Mouse (Mus musculus): ENCODE results near the gene Tal1.

Tal1 gene

DNA sequence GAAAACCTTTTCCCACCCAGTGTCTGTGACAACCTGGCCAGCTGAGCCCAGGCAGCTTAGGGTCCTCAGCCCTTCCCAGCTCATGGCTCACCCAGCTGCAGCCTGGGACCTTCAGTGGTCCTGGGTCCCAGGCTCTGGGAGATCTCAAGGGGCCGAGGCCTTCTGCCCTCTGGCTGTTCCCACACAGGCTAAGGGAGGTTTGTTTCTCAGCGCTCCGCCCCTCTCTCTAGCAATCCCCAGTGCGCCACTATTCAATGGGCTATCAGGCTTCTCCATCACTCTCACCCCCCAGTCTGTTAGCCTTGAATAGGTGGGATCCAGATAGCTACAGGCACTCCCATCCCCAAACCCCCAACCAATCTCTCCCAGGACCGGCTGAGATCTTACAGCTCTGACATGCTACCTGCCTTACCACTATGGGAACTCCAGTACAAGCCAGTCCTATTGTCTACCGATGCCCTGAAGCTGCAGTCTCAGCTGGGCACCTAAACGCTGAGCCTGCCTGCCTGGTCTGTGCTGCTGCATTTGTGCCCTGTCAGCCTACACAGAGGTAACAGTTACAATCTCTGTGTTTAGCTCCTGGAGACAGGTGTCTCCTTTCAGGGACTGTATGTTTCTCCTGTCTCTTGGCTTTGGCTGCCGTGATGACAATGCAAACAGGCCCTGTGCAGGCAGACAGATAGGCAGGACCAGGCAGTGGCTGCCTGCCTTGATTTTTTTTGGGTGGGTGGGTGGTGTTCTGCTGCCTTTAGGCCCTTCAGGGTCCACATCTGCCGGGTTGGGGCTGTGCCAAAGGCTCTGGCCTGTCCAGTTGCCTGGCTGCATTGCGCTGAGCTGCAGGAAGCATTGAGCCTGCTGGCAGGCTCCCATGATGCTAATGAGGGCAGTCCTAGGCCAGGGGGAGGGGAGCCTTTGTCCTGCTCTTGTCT is 22.9 kb downstream of the Tal1 start:
- 0 out of 2 replicates have a peak, but pooled peaks have one; percentile 9 for TF ChIP-seq NANOG (IDR thresholded peaks at IDR 0.05; ENCODE audit: borderline replicate concordance, low read length)
- no peak for TF ChIP-seq CTCF (conservative IDR thresholded peaks at IDR 0.05; ENCODE audit: low read length)
- peaks cover 33% of the 10 kb centered on the region for H3K4me1 ChIP-seq (replicated peaks; ENCODE audit: low read depth, low read length)
- peaks cover 12% of the 10 kb centered on the region for H3K27me3 ChIP-seq (ENCODE audit: insufficient read depth, low read length)
- H3K4me3 ChIP-seq (replicated peaks; ENCODE audit: low read length) = peak overlapping the region; percentile 35; the same call in 1 of the 2 replicates
- H3K36me3 ChIP-seq (ENCODE audit: insufficient read depth, low read length) = no peaks in the 10 kb centered on the region
- no peaks in the 10 kb centered on the region for H3K9me3 ChIP-seq (ENCODE audit: low read length)

GRCm38 (mm10) chr4:115079821-115080349 is 23.7 kb downstream of the Tal1 start:
- Histone ChIP-seq H3K9me3 (ENCODE audit: low read length) (no peaks in the 10 kb centered on the region), H3K4me3 (replicated peaks; ENCODE audit: low read length) (peak overlapping the region; percentile 35; the same call in 1 of the 2 replicates), H3K4me1 (replicated peaks; ENCODE audit: low read depth, low read length) (peaks cover 28% of the 10 kb centered on the region), H3K27me3 (ENCODE audit: insufficient read depth, low read length) (peaks cover 12% of the 10 kb centered on the region), H3K36me3 (ENCODE audit: insufficient read depth, low read length) (no peaks in the 10 kb centered on the region)
- TF ChIP-seq CTCF (conservative IDR thresholded peaks at IDR 0.05; ENCODE audit: low read length) (no peak), NANOG (IDR thresholded peaks at IDR 0.05; ENCODE audit: borderline replicate concordance, low read length) (no peak), POU5F1 (IDR thresholded peaks at IDR 0.05; ENCODE audit: borderline replicate concordance, low read length) (no peak)

- Histone ChIP-seq H3K9me3 (ENCODE audit: low read length) (no peaks in the 10 kb centered on the region), H3K4me1 (replicated peaks; ENCODE audit: low read depth, low read length) (peaks cover 19% of the 10 kb centered on the region), H3K36me3 (ENCODE audit: insufficient read depth, low read length) (no peaks in the 10 kb centered on the region), H3K27me3 (ENCODE audit: insufficient read depth, low read length) (peaks cover 20% of the 10 kb centered on the region; the same call in 1 of the 2 replicates), H3K4me3 (replicated peaks; ENCODE audit: low read length) (no peak overlapping the region)
- TF ChIP-seq NANOG (IDR thresholded peaks at IDR 0.05; ENCODE audit: borderline replicate concordance, low read length) (no peak), POU5F1 (IDR thresholded peaks at IDR 0.05; ENCODE audit: borderline replicate concordance, low read length) (no peak), CTCF (conservative IDR thresholded peaks at IDR 0.05; ENCODE audit: low read length) (no peak)
Observed at GRCm38 (mm10) chr4:115083031-115083430, 26.8 kb downstream of the Tal1 start.

DNA sequence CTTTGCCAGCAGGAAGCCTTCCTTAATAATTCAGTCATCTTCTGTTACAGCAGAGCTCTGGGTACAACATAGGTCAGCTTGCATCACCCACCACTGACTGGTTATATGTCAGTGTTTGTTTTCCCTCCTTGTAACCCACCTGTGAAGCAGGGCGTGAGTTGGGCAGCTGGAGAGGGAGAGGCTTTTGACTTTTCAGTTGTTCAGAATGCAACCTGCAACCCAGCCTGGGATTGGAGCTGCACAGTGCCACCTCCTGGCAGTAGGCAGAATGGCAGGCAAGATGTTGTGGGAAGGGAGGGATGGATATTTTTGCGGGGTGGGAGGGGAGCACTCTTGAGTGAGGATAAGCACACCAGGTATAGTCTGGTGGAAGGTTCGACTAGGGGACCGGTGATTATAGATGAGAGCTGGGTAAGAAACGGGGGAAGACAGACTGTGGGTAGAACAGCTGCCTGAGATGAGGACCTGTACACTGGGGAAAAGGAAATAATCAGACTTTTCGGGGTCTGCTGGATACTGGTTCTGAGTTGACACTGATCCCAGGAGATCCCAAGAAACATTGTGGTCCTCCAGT is 29.4 kb downstream of the Tal1 start:
- Histone ChIP-seq H3K36me3 (ENCODE audit: insufficient read depth, low read length) (no peaks in the 10 kb centered on the region), H3K4me3 (replicated peaks; ENCODE audit: low read length) (no peak overlapping the region), H3K4me1 (replicated peaks; ENCODE audit: low read depth, low read length) (peaks cover 13% of the 10 kb centered on the region), H3K9me3 (ENCODE audit: low read length) (no peaks in the 10 kb centered on the region), H3K27me3 (ENCODE audit: insufficient read depth, low read length) (peaks cover 43% of the 10 kb centered on the region)
- TF ChIP-seq CTCF (conservative IDR thresholded peaks at IDR 0.05; ENCODE audit: low read length) (peak; percentile 94), POU5F1 (IDR thresholded peaks at IDR 0.05; ENCODE audit: borderline replicate concordance, low read length) (no peak)

DNA sequence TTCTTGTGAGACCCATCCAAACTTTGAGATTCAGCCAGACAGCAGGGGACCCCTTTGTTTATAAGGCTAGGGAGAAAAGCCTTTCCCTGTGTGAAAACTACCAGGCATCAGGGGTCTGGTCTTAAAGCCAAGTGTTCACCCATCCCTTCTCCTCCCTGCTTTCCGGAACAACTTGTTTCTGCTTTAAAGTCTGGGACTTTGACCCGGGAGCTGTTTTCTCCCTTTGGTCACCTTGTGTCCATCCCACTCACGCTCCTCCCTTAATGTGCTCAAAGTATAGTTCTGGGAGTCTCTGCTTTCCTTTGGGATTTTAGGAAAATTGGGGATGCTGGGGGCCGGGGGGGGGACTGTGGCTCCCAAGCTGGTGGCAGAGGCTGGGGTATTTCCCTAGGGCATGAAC is 30.0 kb downstream of the Tal1 start:
- Histone ChIP-seq H3K27me3 (ENCODE audit: insufficient read depth, low read length) (peaks cover 48% of the 10 kb centered on the region), H3K36me3 (ENCODE audit: insufficient read depth, low read length) (no peaks in the 10 kb centered on the region), H3K9me3 (ENCODE audit: low read length) (no peaks in the 10 kb centered on the region), H3K4me3 (replicated peaks; ENCODE audit: low read length) (no peak overlapping the region), H3K4me1 (replicated peaks; ENCODE audit: low read depth, low read length) (peaks cover 13% of the 10 kb centered on the region)
- TF ChIP-seq NANOG (IDR thresholded peaks at IDR 0.05; ENCODE audit: borderline replicate concordance, low read length) (no peak), POU5F1 (IDR thresholded peaks at IDR 0.05; ENCODE audit: borderline replicate concordance, low read length) (no peak), CTCF (conservative IDR thresholded peaks at IDR 0.05; ENCODE audit: low read length) (no peak)

GRCm38 (mm10) chr4:115086763-115087415 is 30.7 kb downstream of the Tal1 start:
- peaks cover 50% of the 10 kb centered on the region for H3K27me3 ChIP-seq (ENCODE audit: insufficient read depth, low read length)
- TF ChIP-seq POU5F1 (IDR thresholded peaks at IDR 0.05; ENCODE audit: borderline replicate concordance, low read length) (no peak), NANOG (IDR thresholded peaks at IDR 0.05; ENCODE audit: borderline replicate concordance, low read length) (no peak), CTCF (conservative IDR thresholded peaks at IDR 0.05; ENCODE audit: low read length) (no peak)
- H3K4me3 ChIP-seq (replicated peaks; ENCODE audit: low read length) = no peak overlapping the region
- H3K36me3 ChIP-seq (ENCODE audit: insufficient read depth, low read length) = no peaks in the 10 kb centered on the region
- no peaks in the 10 kb centered on the region for H3K9me3 ChIP-seq (ENCODE audit: low read length)
- H3K4me1 ChIP-seq (replicated peaks; ENCODE audit: low read depth, low read length) = peaks cover 13% of the 10 kb centered on the region

GRCm38 (mm10) chr4:115088611-115089338 is 32.5 kb downstream of the Tal1 start, which contains the start of gene Pdzk1ip1:
Pdzk1ip1 (plus strand) TSS chr4:115088708.
- Histone ChIP-seq H3K4me3 (replicated peaks; ENCODE audit: low read length) (no peak within 1 kb of the TSS), H3K27me3 (ENCODE audit: insufficient read depth, low read length) (peaks cover 64% of the 10 kb centered on the region), H3K4me1 (replicated peaks; ENCODE audit: low read depth, low read length) (peaks cover 22% of the 10 kb centered on the region), H3K36me3 (ENCODE audit: insufficient read depth, low read length) (no peaks in the 10 kb centered on the region), H3K9me3 (ENCODE audit: low read length) (no peaks in the 10 kb centered on the region)
- TF ChIP-seq NANOG (IDR thresholded peaks at IDR 0.05; ENCODE audit: borderline replicate concordance, low read length) (no peak), CTCF (conservative IDR thresholded peaks at IDR 0.05; ENCODE audit: low read length) (no peak), POU5F1 (IDR thresholded peaks at IDR 0.05; ENCODE audit: borderline replicate concordance, low read length) (no peak)
